ENCODE assay signal across 19 mouse cellular contexts in the genomic region with DNA sequence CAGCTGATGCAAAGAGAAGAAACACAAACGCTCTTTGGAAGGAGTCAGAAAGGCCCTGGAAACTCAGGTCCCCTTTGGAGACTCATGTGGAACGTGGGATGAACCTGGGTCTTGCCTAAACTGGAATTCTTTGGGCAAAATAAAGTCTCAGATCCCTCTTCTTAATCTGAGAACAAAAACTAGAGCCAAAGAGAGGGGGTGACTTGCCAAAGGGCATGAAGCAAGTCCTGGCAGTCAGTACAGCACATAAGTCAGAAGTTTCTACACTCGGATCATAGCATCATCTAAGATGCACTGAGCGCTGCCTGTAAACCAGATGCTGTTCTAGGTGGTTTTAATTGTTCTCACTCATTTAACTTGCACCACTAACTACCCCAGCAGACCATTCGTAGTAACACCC.
DNase-seq lines count a peak whose midpoint lies in the region; TF ChIP-seq lines count a peak whose summit lies in the region.
"Had no signal": no experiment of that assay in that cellular context is flagged by ENCODE, and none has a peak within 500 bp of the region (broad histone marks: within the 10 kb centered on the region; RNA-seq: fewer than 3 reads in every experiment).

No protein-coding gene starts in this region.

- DNase-seq in gastrocnemius, adult 2 months = peak; percentile 51
- DNase-seq in gastrocnemius, postnatal 14 days = no peak
- DNase-seq in NIH3T3 (ENCODE audit: low read depth) (peak; percentile 43), adipocyte (ENCODE audit: low spot score) (peak; percentile 61)
- DNase-seq in skeletal muscle tissue, adult 2 months (ENCODE audit: low read depth, low spot score) = peak; percentile 45
- no peak for DNase-seq in left cerebral cortex, adult 18-20 months (ENCODE audit: low spot score in 2 of 2)
- DNase-seq: adrenal gland, postnatal 14 days; cerebellum, adult 18-20 months; cerebellum, adult 9-10 months; cerebellum, postnatal 14 days; forebrain, postnatal 0 days; gastrocnemius, postnatal 36 days; heart, postnatal 14 days; heart, postnatal 4 days; kidney, adult 18-20 months had no signal

- H3K27ac ChIP-seq in gastrocnemius, adult 2 months = peak overlapping the region; percentile 65
- H3K27ac ChIP-seq: heart, embryonic 10.5 days; heart, embryonic 13.5 days; hindbrain, embryonic 14.5 days; hindbrain, postnatal 0 days had no signal

- no peak for TF ChIP-seq CTCF in gastrocnemius, adult 2 months (IDR thresholded peaks at IDR 0.05)

- intact Hi-C loops in gastrocnemius, adult 2 months (cut with DNase I) = no loop called here
- intact Hi-C loops in gastrocnemius, postnatal 14 days (cut with DNase I; ENCODE audit: low total_unique reads) = loop anchor here (10.0 kb wide), 2 partner anchors 49 to 89 kb away; no protein-coding TSS in a partner anchor

- no peak overlapping the region for H3K4me3 ChIP-seq in gastrocnemius, adult 2 months
- H3K4me3 ChIP-seq: heart, embryonic 10.5 days; heart, embryonic 13.5 days had no signal

Comparison
In these comparisons a context has a peak if more than half of its experiments do, and no peak if none do; other contexts are left out.
1. DNase-seq: peak in gastrocnemius, adult 2 months (single experiment), NIH3T3 (single experiment), adipocyte (single experiment) and skeletal muscle tissue, adult 2 months (single experiment); none in gastrocnemius, postnatal 14 days (single experiment) and left cerebral cortex, adult 18-20 months (0 of 2).